Mouse (Mus musculus) testis, postnatal 10 days (tissue): ENCODE results near the gene Mtg2.

Experiments used
- DNase-seq: peaks from one replicate; pipeline ENCODE4 v3.0.0; 2021; ENCODE audit warnings: low spot score

The Mtg2 gene

DNA sequence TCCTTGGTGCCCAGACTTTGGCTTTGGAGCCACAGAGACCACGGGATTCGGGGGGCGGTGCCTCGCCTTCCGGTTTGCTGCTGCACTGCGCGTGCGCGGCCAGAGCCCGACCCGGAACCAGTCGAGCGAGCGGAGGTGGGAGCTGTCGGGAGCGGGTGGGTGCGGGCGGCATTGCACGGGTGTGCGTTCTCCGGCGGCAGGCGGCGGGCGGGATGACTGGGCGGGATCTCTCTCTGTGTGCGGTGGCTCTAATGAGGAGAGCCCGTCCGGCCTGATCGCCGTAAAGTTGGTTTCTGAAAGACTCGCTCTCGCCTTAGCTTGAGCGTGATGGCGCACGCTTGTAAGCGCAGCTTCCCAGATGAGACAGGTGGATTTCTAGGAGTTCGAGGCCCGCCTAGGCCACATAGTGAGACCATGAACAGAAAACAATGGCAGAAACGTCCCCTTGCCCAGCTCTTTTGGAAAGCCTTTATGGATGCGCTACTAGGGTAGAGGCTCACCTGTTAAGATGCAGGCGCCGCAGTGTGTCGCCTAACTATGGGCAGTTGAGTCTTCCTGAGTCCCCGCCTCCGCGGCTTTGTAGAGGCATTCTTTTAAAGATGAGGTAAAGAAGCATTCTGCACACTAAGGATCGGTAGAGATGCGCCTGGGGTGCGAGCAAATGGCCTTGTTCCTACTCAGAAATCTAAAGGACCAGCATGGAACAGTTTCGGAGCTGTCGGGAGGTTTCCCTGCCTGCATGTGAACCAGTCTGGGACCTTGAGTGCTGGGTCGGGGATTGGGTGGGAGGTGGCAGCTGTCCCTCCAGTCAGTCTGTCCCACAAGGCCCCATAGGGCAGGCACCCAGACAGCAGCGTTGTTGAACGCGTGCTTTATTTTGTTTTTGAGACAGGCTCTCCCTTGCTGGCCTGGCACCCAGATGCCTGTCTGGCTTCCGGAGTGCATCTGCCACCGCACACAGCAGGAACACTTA is at the start of gene Mtg2:
Gene Mtg2, plus strand, starts transcription at position 108 of the 973 bp plus-strand sequence.
- peak; percentile 97 for DNase-seq

DNA sequence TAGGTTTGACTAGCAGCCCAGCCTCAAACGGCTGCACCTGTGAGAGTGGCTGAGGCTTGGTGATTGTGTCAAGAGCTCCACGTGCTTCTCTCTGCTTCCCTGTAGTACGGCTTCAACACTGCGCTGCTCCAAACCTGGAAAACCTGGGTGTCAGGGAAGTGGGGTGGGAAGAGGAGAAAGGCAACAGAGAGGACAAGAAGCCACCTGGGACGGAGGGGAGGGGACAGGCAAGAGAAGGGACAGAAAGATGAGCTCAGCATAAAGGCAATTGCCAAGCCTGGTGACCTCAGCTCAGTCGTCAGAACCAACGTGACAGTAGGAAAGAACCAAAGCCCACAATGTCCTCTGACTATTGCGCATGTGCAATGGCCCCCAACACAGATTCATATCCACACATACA is 49.5 kb upstream of the Mtg2 start:
- DNase-seq, result no peak

GRCm38 (mm10) chr2:180022751-180023150 is 47.6 kb upstream of the Mtg2 start:
- DNase-seq, result no peak

GRCm38 (mm10) chr2:180024401-180025098 is 45.8 kb upstream of the Mtg2 start, which contains the start of gene Lsm14b:
Gene Lsm14b, plus strand, starts transcription at chr2:180024987.
- peak; percentile 98 for DNase-seq

DNA sequence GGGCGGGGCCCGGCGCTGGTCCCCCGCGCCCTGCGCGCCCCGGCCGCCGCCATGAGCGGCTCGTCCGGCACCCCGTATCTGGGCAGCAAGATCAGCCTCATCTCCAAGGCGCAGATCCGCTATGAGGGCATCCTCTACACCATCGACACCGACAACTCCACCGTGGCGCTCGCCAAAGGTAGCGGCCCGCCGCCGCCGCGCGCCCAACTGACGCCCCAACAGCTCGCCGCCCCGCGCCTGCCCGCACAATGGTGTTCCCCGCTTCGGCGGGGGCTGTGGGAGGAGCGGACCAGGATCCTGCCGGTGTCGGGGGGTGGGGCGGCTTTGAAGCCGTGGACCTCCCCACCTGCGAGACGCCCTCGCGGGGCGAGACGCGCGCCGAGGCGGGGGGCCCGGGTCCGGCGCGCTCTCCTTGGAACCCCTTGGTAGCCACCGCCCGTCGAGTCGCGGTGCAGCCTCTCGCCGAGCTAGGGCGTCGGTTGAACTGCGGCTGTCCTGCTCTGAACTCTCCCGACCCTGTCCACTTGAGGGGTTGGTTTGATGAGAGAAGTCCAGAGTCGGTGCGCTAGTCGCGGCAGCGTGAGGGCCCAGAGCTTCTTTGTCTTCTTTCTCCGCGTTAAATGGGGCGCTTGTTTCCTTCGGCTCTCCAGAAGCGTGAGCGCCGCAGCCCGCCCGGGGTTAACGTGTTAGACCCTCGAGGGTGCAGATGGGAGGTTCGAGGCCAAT is 45.1 kb upstream of the Mtg2 start:
- peak; percentile 79 for DNase-seq

DNA sequence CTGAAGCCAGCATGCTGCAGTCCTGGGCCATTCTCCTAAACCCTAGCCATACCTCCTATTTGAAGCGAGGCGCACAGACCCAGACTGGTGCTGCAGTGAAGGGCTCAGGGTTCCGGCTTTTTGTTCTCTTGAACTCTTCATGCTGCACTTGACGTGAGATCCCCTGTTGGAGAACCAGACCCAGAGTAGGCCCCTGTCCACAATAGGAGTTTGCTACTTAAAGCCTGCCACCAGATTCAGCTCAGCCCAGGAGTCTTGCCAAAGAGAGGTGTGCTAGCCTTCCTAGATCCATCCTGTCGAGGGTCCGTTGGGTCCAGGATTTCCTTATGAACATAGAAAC is 44.6 kb upstream of the Mtg2 start:
- no peak for DNase-seq

DNA sequence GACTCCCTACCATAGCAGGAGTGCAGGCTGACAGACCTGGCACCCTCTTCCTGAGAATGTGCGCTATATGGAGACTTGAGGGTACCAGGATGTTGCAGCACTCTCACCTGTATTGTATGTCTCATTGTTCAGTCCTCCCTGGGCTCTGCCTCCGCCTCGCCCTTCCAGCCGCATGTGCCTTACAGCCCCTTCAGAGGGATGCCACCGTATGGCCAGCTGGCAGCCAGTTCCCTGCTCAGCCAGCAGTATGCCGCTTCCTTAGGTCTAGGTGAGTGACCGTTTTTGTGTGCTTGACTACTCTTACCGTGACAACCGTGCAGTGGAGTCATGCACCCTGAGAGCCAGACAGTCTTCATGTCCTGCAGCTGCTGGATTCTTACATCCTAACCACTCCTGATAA is 42.6 kb upstream of the Mtg2 start:
- DNase-seq, result no peak

DNA sequence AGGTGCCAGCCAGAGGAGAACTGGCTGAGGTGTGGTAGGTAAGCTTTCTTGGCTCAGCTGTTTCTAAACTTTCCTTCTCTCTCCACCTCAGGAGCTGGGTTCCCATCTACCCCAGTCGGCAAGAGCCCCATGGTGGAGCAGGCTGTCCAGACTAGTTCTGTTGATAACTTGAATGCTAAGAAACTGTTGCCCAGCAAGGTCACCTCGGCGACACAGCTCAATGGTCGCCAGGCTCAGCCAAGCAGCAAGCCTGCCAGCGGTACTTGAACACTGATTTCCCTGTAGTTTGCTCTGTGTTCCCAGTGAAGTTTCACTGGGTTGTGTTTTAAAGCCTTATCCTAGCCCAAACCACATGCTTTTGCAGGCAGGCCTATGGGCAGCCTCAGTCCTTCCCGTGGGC is 39.1 kb upstream of the Mtg2 start:
- no peak for DNase-seq

GRCm38 (mm10) chr2:180032925-180033324 is 37.5 kb upstream of the Mtg2 start:
- DNase-seq, result no peak

DNA sequence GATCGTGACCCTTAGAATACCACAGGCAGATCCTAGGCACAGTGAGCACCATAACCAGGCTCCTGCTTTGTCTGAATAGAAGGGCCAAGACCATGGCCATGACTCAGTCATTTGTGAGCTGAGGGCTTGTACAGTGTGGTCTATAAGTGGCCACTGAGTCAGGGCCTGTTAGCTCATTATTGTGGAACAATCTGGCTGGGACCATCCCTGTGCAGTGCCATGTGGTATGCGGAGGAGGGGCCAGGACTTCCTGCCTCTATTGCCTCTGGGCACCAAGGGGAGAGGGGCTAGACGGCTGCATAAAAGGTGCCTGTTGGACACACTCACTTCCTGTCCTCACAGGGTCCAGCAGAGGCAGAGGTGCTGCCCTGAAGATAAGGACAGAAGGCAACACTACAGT is 36.4 kb upstream of the Mtg2 start:
- no peak for DNase-seq

DNA sequence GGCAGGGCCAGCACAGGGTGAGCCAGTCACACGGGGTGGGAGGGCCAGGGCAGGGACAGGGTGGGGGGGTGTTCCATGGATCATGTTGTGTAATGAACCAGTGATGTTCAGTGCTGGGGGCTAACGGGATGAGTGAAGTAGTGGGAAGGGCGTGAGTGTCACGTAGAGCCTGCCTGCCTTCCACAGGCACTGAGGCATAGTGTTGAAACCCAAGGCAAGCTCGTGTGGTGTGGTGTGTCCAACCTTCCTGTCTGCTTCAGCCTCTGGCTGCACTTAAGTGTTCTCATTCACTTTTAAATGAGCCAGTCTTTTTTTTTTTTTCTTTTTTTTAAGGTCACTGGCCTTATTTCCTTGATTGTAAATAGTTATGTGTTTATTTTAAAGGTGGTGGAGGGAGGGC is 35.6 kb upstream of the Mtg2 start:
- no peak for DNase-seq

GRCm38 (mm10) chr2:180040406-180040805 is 30.0 kb upstream of the Mtg2 start:
- peak; percentile 56 for DNase-seq

DNA sequence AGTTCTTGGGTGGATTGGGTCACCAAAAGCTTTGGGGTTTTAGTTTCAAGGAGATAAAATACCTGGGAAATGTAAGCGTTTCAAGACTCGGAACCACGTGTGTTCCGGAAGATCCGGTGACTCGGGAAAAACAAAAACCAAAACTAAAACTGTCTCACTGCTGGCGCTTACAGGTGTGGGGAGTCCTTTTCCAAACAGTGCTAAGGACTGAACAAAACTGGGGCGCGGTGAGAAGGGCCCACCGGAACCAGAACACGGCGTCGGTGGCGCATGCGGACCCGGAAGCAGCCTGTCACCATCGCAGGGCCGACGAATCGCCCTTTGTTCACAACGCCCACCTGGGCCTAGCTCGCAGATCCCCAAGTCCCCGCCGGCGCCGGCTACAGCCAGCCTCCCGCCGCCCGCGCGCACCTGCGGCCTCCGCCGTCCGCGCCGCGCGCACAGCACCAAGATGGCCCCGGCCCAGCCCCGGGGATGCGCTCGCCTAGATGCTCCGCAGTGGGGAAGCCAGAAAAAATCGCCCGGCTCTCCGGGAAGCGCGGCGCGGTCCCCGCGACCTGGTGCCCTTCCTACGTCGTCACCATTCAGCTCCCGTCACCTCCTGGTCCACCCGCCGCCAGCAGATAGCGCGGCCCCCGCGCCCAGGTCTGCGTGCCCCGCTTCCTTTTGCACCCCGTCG is 28.7 kb upstream of the Mtg2 start:
- DNase-seq, result peak; percentile 74

DNA sequence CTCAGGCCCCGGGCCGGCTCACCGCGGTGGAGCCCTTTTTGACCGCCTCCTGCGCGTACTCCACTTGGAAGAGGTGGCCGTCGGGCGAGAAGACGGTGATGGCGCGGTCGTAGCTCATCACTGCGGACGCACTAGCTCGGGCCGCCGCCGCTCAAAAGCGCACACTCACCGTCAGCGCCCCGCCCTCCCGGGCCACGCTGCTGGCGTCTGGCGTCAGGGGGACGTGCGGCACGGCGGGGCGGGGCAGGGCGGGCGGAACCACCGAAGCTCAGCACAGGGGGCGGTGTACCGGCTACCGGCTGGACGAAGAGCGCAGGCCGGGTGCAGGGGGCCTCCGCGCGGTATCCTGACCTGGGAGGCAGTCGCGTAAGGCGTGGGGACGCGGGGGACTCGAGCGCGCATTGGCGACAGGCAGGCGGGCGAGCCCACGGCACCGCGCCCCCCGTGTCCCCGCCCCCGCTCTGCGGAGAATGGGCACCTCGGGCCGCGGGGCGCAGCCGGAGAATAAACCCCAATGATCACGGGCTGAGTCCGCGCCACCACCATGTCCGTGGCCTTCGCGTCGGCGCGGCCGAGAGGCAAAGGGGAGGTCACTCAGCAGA is 28.0 kb upstream of the Mtg2 start, which contains the start of the genes Psma7 and Ss18l1:
Gene Psma7, minus strand, starts transcription at position 178 of the 602 bp plus-strand sequence.
Gene Ss18l1, plus strand, starts transcription at position 254 of the 602 bp plus-strand sequence.
- DNase-seq, result peak; percentile 95

DNA sequence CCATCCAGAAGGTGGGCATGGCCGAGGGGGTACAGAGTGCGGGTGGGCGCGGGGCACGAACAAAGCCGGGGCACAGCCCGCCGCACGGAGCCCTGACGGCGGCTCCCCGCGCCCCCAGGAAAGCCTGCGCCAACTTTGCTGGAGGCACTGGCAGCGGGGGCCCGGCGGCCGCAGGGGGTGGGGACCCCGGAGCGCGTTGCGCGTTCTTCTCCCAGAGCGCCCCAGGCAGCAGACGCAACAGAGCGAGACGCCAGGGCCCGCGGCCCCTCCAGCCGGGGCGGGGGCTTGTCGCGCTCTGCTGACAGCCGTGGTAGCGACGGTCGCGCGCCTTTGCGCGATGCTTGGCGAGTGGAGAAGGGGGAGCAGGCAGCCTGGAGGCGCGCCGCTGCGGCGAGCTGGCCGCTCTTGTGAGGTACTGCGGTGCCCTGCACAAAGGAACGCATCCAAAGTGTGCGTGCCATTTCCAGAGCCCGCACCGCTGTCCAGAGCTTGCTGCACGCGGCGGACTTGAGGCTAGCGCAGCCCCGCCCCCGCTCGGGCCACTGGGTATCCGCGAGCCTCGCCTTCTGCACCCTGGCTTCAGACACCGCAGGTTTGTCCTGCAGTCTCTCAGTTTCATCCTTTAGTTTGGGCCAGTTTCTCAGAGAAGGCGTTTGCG is 27.4 kb upstream of the Mtg2 start:
- DNase-seq, result peak; percentile 81

- DNase-seq, result no peak
These were observed 25.1 kb upstream of the Mtg2 start for GRCm38 (mm10) chr2:180045283-180045682.

- no peak for DNase-seq
These were observed 22.8 kb upstream of the Mtg2 start for GRCm38 (mm10) chr2:180047580-180047979.

GRCm38 (mm10) chr2:180047980-180048635 is 22.3 kb upstream of the Mtg2 start:
- DNase-seq, result no peak

DNA sequence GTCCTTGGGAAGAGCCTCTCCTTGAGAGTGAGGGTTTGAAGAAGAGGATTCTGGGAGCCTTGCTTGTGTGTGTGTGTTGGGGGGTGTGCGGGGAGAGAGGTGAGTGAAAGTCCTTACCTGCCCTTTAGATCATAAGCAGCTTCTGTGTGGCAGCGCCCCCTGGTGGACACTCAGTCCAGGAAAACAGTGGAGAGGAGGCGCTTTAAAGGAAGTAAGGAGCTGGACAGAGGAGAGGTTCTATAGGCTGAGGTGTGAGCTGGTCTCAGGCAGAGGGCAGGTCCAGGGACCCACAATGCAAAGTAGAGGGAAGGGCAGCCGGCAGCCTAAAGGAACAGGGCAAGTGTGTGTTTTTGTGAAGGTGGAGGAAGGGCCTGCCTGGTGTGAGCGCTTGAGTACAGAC is 19.4 kb upstream of the Mtg2 start:
- DNase-seq, result peak; percentile 93
